Mouse (Mus musculus) kidney, postnatal 25 days (tissue): ENCODE data around the gene Vmn2r49.
"Not testable (repeated sequence)": the region's sequence is repeated elsewhere in the genome, so short reads cannot be mapped to it uniquely, and the experiment has no call there.

ENCODE experiments used
- DNase-seq, 2 experiments: peaks; one replicate each; pipeline ENCODE4 v3.0.0; 2021; ENCODE audit warnings: mixed read lengths in 2 of 2

The Vmn2r49 gene

GRCm38 (mm10) chr7:9992157-9992556 is at the start of gene Vmn2r49:
Gene Vmn2r49, minus strand, starts transcription at chr7:9992257.
- not testable (repeated sequence) for DNase-seq

GRCm38 (mm10) chr7:9953485-9953884 is 38.6 kb downstream of the Vmn2r49 start, which contains the start of gene Vmn2r48:
Gene Vmn2r48, minus strand, starts transcription at chr7:9953585.
- DNase-seq: not testable (repeated sequence)
